Mouse (Mus musculus): ENCODE data around the gene Muc1. TPM values are rescaled to one million over a fixed set of nuclear protein-coding genes. Genes with fewer than 3 reads are reported as not detected.

Gene Muc1
- total and polyA plus RNA-seq, 3 experiments = 0.04 to 1.1 TPM; not detected in 1

DNA sequence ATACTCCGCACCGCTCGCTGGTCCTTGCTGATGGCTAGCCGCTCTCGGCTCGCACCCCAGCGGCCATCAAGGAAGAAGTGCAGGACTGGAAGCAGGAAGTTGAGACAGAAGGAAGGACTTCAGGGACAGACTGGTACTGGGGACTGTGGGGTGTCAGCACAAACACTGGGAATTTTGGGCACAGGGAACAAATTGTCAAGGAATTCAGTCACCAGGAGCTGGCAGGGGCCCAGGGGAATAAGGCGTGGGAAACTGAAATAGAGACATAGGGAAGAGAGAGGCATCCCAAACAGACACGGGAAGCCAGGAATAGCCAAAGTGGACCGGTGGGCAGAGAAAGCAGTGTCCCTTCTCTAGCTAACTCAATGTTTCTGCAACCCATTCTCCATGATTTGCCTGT, 7.7 kb downstream of the Muc1 start:
- H3K36me3 ChIP-seq (ENCODE audit: control insufficient read depth in 1 of 2, insufficient read depth in 2 of 2, low read length in 2 of 2) = peaks cover 0 to 12% of the 10 kb centered on the region in 2 experiments; a peak in 2 of 4 replicates
- no peaks in the 10 kb centered on the region for H3K27me3 ChIP-seq (ENCODE audit: control insufficient read depth in 1 of 2, insufficient read depth in 2 of 2, low read length in 2 of 2)
- no peak overlapping the region for H3K9ac ChIP-seq (ENCODE audit: control insufficient read depth, low read depth, low read length, poor library complexity, severe bottlenecking)
- TF ChIP-seq RAD21 (IDR thresholded peaks at IDR 0.05; ENCODE audit: low read depth, low read length) = no peak
- no peak for TF ChIP-seq TCF12 (IDR thresholded peaks at IDR 0.05; ENCODE audit: low read depth, low read length)
- no peak overlapping the region for H3K4me3 ChIP-seq (ENCODE audit: control insufficient read depth in 1 of 2, insufficient read depth in 1 of 2, low read depth in 2 of 2, low read length in 2 of 2)
- no peaks in the 10 kb centered on the region for H3K9me3 ChIP-seq (replicated peaks; ENCODE audit: insufficient read depth, low read length)
- DNase-seq (ENCODE audit: low read depth, low spot score) = no peak
- H3K79me2 ChIP-seq (ENCODE audit: control insufficient read depth, insufficient read depth, low read length, poor library complexity) = no peaks in the 10 kb centered on the region
- no peak overlapping the region for H3K27ac ChIP-seq (ENCODE audit: control insufficient read depth, low read depth, low read length)
- H3K4me1 ChIP-seq (ENCODE audit: control insufficient read depth in 1 of 2, insufficient read depth in 2 of 2, low read length in 2 of 2) = peaks cover 5 to 18% of the 10 kb centered on the region in 2 experiments; a peak in 3 of 4 replicates

DNA sequence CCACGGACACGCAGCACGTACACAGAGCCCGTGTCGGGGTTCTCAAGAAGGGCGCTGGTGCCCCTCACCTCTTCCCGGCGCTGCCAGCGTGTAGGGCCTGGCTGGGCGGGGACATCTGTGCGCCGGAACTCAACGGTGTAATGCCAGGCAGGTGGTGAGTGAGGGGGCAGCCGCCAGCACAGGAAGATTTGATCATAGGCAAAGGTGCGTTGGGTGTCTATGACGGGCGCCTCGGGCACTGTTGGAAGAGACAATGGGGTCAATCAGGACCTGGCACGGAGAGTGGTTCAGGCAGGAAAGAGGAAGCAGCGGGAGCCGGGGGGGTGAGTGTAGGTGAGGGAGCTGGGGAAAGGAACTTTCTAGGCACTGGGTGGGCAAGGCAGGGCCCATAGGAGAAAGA, 8.8 kb downstream of the Muc1 start:
- peaks cover 0 to 12% of the 10 kb centered on the region in 2 experiments; a peak in 3 of 4 replicates for H3K36me3 ChIP-seq (ENCODE audit: control insufficient read depth in 1 of 2, insufficient read depth in 2 of 2, low read length in 2 of 2)
- no peak for TF ChIP-seq KAT2A (conservative IDR thresholded peaks at IDR 0.05; ENCODE audit: low read depth, low read length)
- TF ChIP-seq SMC3 (IDR thresholded peaks at IDR 0.05; ENCODE audit: low read depth, low read length) = no peak
- TF ChIP-seq ZMIZ1 (IDR thresholded peaks at IDR 0.05; ENCODE audit: low read depth, low read length) = no peak
- TF ChIP-seq ETS1 (IDR thresholded peaks at IDR 0.05; ENCODE audit: low read depth, low read length) = no peak
- TF ChIP-seq POLR2AphosphoS2 (IDR thresholded peaks at IDR 0.05; ENCODE audit: low read length) = no peak
- H3K27ac ChIP-seq (ENCODE audit: control insufficient read depth, low read depth, low read length) = no peak overlapping the region
- no peak overlapping the region for H3K9ac ChIP-seq (ENCODE audit: control insufficient read depth, low read depth, low read length, poor library complexity, severe bottlenecking)
- no peaks in the 10 kb centered on the region for H3K27me3 ChIP-seq (ENCODE audit: control insufficient read depth in 1 of 2, insufficient read depth in 2 of 2, low read length in 2 of 2)
- no peaks in the 10 kb centered on the region for H3K79me2 ChIP-seq (ENCODE audit: control insufficient read depth, insufficient read depth, low read length, poor library complexity)
- H3K9me3 ChIP-seq (replicated peaks; ENCODE audit: insufficient read depth, low read length) = no peaks in the 10 kb centered on the region
- peaks cover 5 to 18% of the 10 kb centered on the region in 2 experiments; a peak in 3 of 4 replicates for H3K4me1 ChIP-seq (ENCODE audit: control insufficient read depth in 1 of 2, insufficient read depth in 2 of 2, low read length in 2 of 2)
- H3K4me3 ChIP-seq (ENCODE audit: control insufficient read depth in 1 of 2, insufficient read depth in 1 of 2, low read depth in 2 of 2, low read length in 2 of 2) = no peak overlapping the region
- DNase-seq (ENCODE audit: low read depth, low spot score) = no peak

DNA sequence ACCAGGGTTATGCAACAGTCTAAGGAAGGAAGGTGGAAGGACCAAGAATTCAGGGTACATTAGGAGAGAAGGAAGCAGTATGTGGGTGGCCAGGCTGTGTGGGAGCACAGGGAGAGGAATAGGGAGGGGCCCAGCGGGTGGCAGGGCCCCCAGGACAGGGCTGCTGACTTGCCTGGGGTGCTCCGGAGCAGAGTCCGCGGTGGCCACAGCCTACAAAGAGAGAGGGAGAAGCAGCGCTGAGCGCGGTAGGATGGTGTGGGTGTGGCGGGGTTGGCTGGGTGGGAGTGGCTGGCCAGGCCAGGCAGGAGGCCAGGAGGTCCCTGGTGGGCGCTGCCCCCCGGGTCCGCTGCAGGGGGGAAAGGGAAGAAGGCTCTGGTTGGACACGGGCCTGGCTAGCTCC, 9.6 kb downstream of the Muc1 start:
- Histone ChIP-seq H3K9me3 (replicated peaks; ENCODE audit: insufficient read depth, low read length) (no peaks in the 10 kb centered on the region), H3K79me2 (ENCODE audit: control insufficient read depth, insufficient read depth, low read length, poor library complexity) (no peaks in the 10 kb centered on the region), H3K4me1 (ENCODE audit: control insufficient read depth in 1 of 2, insufficient read depth in 2 of 2, low read length in 2 of 2) (peaks cover 3 to 11% of the 10 kb centered on the region in 2 experiments; a peak in 3 of 4 replicates), H3K4me3 (ENCODE audit: control insufficient read depth in 1 of 2, insufficient read depth in 1 of 2, low read depth in 2 of 2, low read length in 2 of 2) (no peak overlapping the region), H3K36me3 (ENCODE audit: control insufficient read depth in 1 of 2, insufficient read depth in 2 of 2, low read length in 2 of 2) (peaks cover 0 to 6% of the 10 kb centered on the region in 2 experiments; a peak in 3 of 4 replicates), H3K9ac (ENCODE audit: control insufficient read depth, low read depth, low read length, poor library complexity, severe bottlenecking) (no peak overlapping the region), H3K27me3 (ENCODE audit: control insufficient read depth in 1 of 2, insufficient read depth in 2 of 2, low read length in 2 of 2) (no peaks in the 10 kb centered on the region), H3K27ac (ENCODE audit: control insufficient read depth, low read depth, low read length) (no peak overlapping the region)
- no peak for DNase-seq (ENCODE audit: low read depth, low spot score)
- no peak for TF ChIP-seq MAFK (IDR thresholded peaks at IDR 0.05; ENCODE audit: borderline replicate concordance, low read depth, low read length)

DNA sequence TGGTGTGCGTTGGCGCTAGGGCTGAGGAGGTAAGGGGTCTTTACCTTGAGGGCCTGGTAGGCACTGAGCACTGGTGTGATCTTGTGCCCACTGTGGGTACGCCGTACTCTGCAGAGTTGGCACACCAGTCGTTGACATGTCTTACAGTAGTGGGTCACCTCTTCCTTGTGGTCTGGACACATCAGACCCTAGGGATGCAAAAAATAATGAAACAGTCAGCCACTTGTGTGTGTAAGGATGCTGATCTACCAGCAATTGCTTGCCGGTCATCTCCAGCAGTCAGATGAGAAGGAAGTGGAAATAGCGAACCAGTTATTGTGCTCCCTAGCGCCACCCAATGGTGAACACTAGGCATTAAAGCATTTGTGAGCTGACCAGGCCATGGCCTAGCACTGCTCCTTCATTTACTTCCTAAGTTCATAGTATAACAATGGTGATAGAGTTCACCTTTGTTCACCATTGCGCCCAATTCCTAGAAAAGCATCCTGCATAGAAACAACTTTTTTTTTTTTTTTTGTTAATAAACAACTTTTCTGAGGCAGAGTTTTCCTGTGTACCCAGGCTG, 13.6 kb downstream of the Muc1 start:
- no peak overlapping the region for H3K9ac ChIP-seq (ENCODE audit: control insufficient read depth, low read depth, low read length, poor library complexity, severe bottlenecking)
- H3K27me3 ChIP-seq (ENCODE audit: control insufficient read depth in 1 of 2, insufficient read depth in 2 of 2, low read length in 2 of 2) = no peaks in the 10 kb centered on the region
- peak; percentile 88 for DNase-seq (ENCODE audit: low read depth, low spot score)
- no peaks in the 10 kb centered on the region for H3K9me3 ChIP-seq (replicated peaks; ENCODE audit: insufficient read depth, low read length)
- peaks cover 6 to 7% of the 10 kb centered on the region in 2 experiments; a peak in 3 of 4 replicates for H3K4me1 ChIP-seq (ENCODE audit: control insufficient read depth in 1 of 2, insufficient read depth in 2 of 2, low read length in 2 of 2)
- H3K4me3 ChIP-seq (ENCODE audit: control insufficient read depth in 1 of 2, insufficient read depth in 1 of 2, low read depth in 2 of 2, low read length in 2 of 2) = no peak overlapping the region
- H3K36me3 ChIP-seq (ENCODE audit: control insufficient read depth in 1 of 2, insufficient read depth in 2 of 2, low read length in 2 of 2) = peaks cover under 1 to 5% of the 10 kb centered on the region in 2 experiments; a peak in 3 of 4 replicates
- no peak overlapping the region for H3K27ac ChIP-seq (ENCODE audit: control insufficient read depth, low read depth, low read length)
- peaks cover 13% of the 10 kb centered on the region for H3K79me2 ChIP-seq (ENCODE audit: control insufficient read depth, insufficient read depth, low read length, poor library complexity)
- no peak for TF ChIP-seq MEF2A (IDR thresholded peaks at IDR 0.05; ENCODE audit: extremely low read depth, insufficient replicate concordance, low read depth, low read length, poor library complexity, severe bottlenecking)
- 0 out of 2 replicates have a peak, but pooled peaks have one; percentile 38 for TF ChIP-seq JUND (IDR thresholded peaks at IDR 0.05; ENCODE audit: low read depth, low read length)
- peak; percentile 61 for TF ChIP-seq RAD21 (IDR thresholded peaks at IDR 0.05; ENCODE audit: low read depth, low read length)
- peak; percentile 76 to 99 (median 94) for TF ChIP-seq CTCF (IDR thresholded peaks at IDR 0.05 in 2 of 3, conservative IDR thresholded peaks at IDR 0.05 in 1 of 3; ENCODE audit: control insufficient read depth in 1 of 3, insufficient read depth in 1 of 3, low read depth in 2 of 3, low read length in 3 of 3, poor library complexity in 1 of 3, severe bottlenecking in 1 of 3)
- TF ChIP-seq MAZ (IDR thresholded peaks at IDR 0.05; ENCODE audit: low read depth, low read length) = no peak
- peak; percentile 61 for TF ChIP-seq SIN3A (IDR thresholded peaks at IDR 0.05; ENCODE audit: low read length)
- peak; percentile 28; the same call in 1 of the 2 replicates for TF ChIP-seq MXI1 (IDR thresholded peaks at IDR 0.05; ENCODE audit: low read depth, low read length)
- TF ChIP-seq ZKSCAN1 (IDR thresholded peaks at IDR 0.05; ENCODE audit: low read depth, low read length) = no peak
- TF ChIP-seq TCF12 (IDR thresholded peaks at IDR 0.05; ENCODE audit: low read depth, low read length) = no peak
- 0 out of 2 replicates have a peak, but pooled peaks have one; percentile 21 for TF ChIP-seq HCFC1 (IDR thresholded peaks at IDR 0.05; ENCODE audit: low read depth, low read length)
- no peak for TF ChIP-seq USF1 (IDR thresholded peaks at IDR 0.05; ENCODE audit: low read depth, low read length)
- peak; percentile 49 for TF ChIP-seq ZC3H11A (IDR thresholded peaks at IDR 0.05; ENCODE audit: low read depth, low read length)
- no peak for TF ChIP-seq E2F4 (IDR thresholded peaks at IDR 0.05; ENCODE audit: borderline replicate concordance, low read depth, low read length)
- peak; percentile 82 for TF ChIP-seq SMC3 (IDR thresholded peaks at IDR 0.05; ENCODE audit: low read depth, low read length)
